Mouse (Mus musculus) gastrocnemius, postnatal 25 days (tissue): ENCODE measurements around the gene Apba2. TPM values are rescaled to one million over a fixed set of nuclear protein-coding genes. Genes with fewer than 3 reads are reported as not detected.
A peak's percentile ranks its signal among the peaks of the same experiment; 100 is the strongest.

Source experiments
- DNase-seq: peaks from one replicate; pipeline ENCODE4 v3.0.0; 2022
- total RNA-seq, 2 experiments: library from RNA; stranded (reverse); gene quantifications; 1 replicate in 1 of 2; 2 replicates in 1 of 2; pipeline ENCODE4 v1.2.3; 2021

The Apba2 gene
- total RNA-seq, 2 experiments from 2014 or later: 0.24 to 0.28 TPM

DNA sequence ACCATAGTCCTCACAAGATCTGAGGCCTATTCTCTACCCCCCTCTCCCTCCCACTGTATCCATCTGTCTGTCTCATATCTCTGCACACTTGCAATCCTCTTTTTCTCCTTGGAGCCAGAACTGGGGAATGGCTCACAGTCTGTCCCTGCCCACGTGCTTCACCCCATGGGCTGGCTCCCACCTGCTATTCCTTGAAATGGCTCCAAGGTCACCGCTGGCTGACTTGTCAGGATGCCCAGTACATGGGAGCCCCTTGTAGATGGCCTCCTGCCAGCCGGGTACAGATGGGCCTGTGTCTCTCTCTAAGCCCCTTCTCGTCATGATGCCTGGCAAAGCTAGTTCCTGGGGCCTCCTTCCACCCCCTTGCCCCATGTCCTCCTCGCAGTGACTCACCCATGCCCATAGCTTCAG lies 226.7 kb downstream of the Apba2 start:
- DNase-seq: no peak

DNA sequence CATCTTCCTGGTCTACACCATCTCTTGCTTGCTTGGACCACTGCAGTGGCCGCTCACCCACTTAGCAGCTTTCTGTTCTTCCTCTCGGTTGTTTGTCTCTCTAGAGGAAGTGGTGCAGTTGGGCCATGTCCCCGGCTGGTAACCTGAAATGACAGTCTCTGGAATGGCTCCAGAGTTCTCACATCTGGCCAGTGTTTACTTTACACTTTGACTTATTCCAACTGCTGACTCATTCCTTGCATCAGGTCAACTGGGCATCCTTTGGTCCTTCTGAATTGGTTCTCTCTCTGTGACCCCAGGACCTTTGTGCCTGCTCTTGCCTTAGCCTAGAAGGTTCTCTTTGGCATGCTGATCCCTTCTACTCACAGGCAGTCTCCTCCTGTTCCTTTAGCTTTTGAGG lies 227.3 kb downstream of the Apba2 start:
- DNase-seq: no peak

DNA sequence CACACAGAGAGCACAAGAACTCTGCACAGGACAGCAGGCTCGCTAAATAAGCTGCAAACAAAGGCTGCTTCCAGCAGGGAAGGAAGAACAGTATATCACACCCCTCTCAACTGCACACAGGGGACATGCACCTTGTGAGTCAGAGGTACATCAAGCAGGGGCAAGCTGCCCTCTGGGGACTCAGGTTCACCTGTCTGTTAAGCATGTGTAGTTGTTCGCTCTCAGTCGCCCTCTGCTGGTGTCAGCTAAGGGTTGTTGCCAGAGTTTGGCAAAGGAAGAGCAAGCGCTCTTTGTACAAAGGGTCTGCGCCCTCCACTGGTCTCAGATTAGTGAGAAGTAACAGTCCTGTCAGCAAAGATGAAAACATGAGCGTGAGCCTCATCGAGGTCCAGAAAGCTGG lies 228.3 kb downstream of the Apba2 start:
- no peak for DNase-seq

DNA sequence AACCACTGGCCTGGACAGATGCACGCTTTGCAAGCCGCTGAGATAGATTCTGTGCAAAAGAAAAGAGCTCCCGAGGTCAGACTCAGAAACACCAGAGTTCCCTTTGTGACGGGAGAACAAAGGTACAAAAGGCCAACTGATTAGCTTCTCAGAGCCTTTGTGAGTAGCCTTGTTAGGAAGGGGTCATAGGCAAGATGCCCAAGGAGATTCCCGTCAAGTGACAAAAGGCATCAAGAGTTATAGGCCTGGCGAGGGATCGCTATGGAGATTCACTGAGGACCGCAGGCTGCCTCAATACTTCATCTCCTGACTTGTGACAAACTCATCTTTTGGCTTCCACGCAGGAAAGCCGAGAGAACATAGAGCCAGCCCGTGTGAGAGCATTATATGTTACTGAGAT lies 237.6 kb downstream of the Apba2 start:
- no peak for DNase-seq

- DNase-seq: no peak
Measured at GRCm38 (mm10) chr7:64741333-64742307, 240.1 kb downstream of the Apba2 start.

DNA sequence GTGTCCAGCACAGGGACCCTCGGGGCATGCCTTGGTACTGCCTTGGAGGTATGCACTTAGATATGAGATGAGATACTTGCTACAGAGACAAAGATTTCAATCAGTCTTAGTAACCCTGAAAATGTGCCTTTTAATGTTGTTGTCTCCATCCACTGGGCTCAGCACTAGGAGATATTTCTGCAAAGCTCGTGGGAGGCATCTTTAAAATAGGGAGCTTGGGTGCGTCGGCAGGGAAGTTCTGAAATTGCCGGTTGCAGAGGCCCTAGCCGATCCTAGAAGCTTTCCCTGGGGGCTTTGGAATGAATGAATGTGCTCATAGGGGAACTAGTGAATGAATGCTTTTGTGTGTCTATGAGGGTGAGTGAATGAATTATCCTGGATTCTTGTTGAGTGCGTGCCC lies 242.1 kb downstream of the Apba2 start:
- DNase-seq: no peak

- no peak for DNase-seq
Measured at GRCm38 (mm10) chr7:64751465-64751864, 250.0 kb downstream of the Apba2 start.

GRCm38 (mm10) chr7:64752133-64752532 lies 250.6 kb downstream of the Apba2 start:
- DNase-seq: no peak

GRCm38 (mm10) chr7:64753678-64754077 lies 252.2 kb downstream of the Apba2 start:
- DNase-seq: no peak

GRCm38 (mm10) chr7:64754161-64754560 lies 252.7 kb downstream of the Apba2 start:
- no peak for DNase-seq

DNA sequence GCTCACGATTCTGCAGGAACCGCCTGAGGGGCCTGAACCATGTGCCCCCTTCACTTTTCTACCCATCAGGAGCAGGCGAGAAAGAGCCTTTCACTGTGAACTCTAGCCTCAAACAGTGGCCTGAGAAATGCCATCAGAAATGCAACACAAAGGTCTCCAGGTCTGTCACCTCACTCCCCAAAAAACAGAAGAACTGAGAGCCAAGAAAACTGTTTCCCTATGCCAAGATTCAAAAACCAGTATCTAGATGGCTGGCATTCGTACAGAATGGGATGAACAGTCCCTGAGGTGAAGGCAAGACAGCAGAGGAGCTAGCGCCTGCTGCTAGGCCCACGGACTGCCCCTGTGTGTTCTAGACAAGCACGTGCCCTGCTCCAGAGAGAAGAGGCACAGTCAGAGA lies 253.6 kb downstream of the Apba2 start:
- DNase-seq: no peak

DNA sequence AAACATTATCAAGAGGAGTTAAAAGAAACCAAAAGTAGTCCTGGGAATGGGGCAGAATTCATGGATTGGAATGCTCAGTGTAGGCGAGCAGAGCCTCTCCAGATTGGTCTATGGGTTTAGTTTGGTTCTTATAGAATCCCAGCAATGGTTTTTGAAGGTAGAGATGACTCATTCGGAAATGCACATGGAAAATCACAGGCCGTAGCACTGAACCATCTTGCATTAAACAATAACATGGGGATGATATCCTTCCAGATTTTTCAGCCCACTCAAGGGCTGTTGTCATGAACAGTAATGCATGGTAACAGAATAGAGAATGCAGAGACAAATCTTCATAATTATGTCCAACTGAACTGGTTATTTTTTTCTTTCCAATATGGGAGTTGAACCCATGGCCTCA lies 264.1 kb downstream of the Apba2 start:
- no peak for DNase-seq

- DNase-seq: no peak
Measured at GRCm38 (mm10) chr7:64769768-64770167, 268.3 kb downstream of the Apba2 start.

- DNase-seq: no peak
Measured at GRCm38 (mm10) chr7:64770779-64771390, 269.4 kb downstream of the Apba2 start.

GRCm38 (mm10) chr7:64773465-64773864 lies 272.0 kb downstream of the Apba2 start:
- no peak for DNase-seq

DNA sequence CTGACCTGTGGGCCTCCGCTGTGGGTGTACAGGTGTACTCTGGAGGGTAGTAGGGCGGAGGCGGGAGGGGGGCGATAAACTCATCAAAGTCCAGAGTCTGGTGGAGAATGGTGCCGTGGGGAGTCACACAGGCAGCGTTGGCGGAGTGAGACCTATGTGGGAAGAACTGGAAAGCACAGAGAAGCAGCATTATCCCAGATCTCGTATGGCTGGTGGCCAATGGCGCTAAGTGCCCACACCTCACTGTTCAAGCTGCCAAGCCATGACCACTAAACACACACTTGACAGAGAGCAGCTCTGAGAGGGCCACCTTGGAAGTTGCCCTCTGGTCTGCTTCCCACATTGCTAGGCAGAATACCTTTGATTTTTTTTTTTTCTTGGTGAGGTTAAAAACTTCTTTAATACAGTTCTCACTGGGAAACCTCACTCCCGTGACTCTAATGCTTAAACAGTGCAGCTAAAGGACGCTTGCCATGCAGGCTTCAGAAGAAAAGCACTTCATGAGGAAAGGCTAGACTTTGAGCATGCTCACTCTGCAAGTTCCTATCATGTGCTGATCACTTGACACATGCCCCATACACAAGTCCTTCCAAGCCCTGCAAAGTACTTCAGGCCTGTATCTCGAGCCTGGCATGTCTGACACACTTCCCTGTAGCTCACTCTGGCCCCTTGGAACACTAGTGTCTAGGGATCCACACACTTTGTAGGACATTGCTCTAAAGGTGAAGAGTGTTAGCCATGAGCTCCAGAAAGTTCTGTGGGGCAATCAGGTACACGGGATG lies 275.4 kb downstream of the Apba2 start:
- DNase-seq: no peak

DNA sequence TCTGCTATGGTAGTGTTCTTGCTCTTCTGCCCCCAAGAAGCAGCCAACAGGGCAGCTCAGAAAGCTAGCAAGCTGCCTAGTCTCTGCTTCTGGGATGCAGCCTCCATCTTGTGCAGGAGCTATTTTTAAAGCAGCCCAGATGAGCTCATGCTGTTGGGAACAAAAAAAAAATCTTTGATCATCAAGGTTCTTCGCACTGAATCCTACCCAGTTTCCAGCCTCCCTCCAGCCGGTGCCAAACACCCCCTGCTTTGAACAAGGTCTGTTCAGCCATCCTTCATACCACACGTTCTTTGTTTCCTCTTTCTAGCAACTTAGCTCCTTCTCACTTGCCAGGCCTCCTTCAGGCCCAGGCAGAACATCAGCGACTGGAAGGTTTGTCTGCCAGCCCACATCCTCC lies 278.0 kb downstream of the Apba2 start:
- DNase-seq: no peak

DNA sequence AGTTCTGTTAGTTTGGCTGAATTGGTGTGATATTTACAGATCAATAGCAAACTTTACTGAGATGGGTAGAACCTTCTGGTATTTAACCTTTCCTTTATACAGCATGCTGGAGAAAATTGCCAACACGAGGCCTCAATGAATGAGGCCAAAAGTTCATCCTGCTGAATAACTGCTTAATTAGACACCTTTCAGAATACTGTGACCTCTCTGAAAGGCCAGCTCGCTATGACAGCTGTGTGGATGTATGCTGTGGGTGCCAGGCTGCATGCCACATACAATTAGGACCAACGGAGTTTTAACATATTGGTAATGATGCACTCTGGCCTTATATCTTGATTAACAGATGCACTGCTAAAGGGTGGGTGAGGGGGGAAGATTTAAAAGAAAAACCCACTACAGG lies 283.5 kb downstream of the Apba2 start:
- no peak for DNase-seq

DNA sequence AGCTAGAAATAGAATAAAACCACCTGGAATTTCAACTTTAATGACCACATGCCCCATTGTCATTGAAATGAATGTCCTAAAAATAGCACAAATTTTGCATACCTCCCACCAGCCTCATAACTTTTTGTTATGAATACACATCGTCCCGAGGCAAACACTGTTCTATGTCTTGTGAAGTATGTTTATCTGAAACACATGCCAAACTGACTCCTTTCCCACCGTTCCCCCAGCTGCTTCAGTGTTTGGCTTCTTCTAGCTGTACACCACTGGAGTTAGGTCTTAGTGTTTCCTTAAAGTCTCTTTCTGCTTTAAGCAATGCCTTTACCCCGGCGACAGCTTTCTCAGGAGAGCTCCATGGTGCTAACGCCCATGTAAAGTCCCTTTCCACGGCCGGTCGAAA lies 289.6 kb downstream of the Apba2 start:
- DNase-seq: no peak

DNA sequence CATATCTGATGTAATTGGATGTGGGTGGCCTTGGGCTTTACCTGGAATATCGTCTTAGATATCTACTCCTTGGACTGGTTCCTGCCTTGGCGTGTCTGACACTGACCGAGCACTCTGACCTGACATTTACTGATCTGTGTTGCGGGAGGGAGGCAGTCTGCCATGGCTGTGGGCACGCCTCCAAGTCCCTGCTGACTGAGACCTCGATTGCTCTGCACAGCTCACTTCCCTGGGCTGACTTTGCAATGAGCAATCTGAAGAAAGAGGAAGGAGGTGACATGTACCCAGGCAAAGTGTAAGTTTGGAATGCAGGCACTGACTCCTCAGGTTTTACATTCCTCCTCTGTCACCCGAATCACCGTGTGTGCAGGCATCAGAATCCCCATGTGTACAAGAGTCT lies 290.5 kb downstream of the Apba2 start:
- DNase-seq: peak; percentile 40

GRCm38 (mm10) chr7:64795554-64795953 lies 294.0 kb downstream of the Apba2 start:
- DNase-seq: no peak
